Mouse (Mus musculus) forebrain, embryonic 15.5 days (tissue): ENCODE results near the gene Adamtsl2. TPM values are rescaled to one million over a fixed set of nuclear protein-coding genes. Genes with fewer than 3 reads are reported as not detected.

Source experiments
- ATAC-seq: fragments of 200-750 bp; cut with Nextera tagmentation; replicated peaks from 2 replicates; pipeline ENCODE4 v1.8.0; 2017; ENCODE audit warnings: mild to moderate bottlenecking, moderate TSS enrichment, moderate library complexity
- H3K27ac ChIP-seq: fragments of 300-500 bp; sonication (generic); replicated peaks from 2 replicates; pipeline ENCODE4 v1.5.1; 2015; ENCODE audit warnings: mild to moderate bottlenecking, inconsistent platforms
- H3K27me3 ChIP-seq: fragments of 300-500 bp; sonication (generic); 2 replicates; pipeline ENCODE4 v1.6.1; 2015; ENCODE audit warnings: inconsistent platforms
- H3K36me3 ChIP-seq: fragments of 300-500 bp; sonication (generic); 2 replicates; pipeline ENCODE4 v1.6.1; 2015; ENCODE audit warnings: mild to moderate bottlenecking, inconsistent platforms
- H3K4me1 ChIP-seq: fragments of 300-500 bp; sonication (generic); 2 replicates; pipeline ENCODE4 v1.6.1; 2015; ENCODE audit warnings: inconsistent platforms
- H3K4me2 ChIP-seq: fragments of 300-500 bp; sonication (generic); replicated peaks from 2 replicates; pipeline ENCODE4 v1.6.1; 2015; ENCODE audit warnings: mild to moderate bottlenecking, inconsistent platforms
- H3K4me3 ChIP-seq: fragments of 300-500 bp; sonication (generic); 2 replicates; pipeline ENCODE4 v1.5.1; 2015; ENCODE audit warnings: mild to moderate bottlenecking, inconsistent platforms
- H3K9ac ChIP-seq: fragments of 300-500 bp; sonication (generic); replicated peaks from 2 replicates; pipeline ENCODE4 v1.6.1; 2015; ENCODE audit warnings: mild to moderate bottlenecking, inconsistent platforms
- H3K9me3 ChIP-seq: fragments of 300-500 bp; sonication (generic); 2 replicates; pipeline ENCODE4 v1.6.1; 2016; ENCODE audit warnings: inconsistent platforms
- WGBS: fragments of 180-500 bp; shearing (Covaris S2); methylation state at CpG from one replicate; pipeline ENCODE4 v1.1.7; 2015; ENCODE audit warnings: mixed read lengths; 5-methylcytosine and 5-hydroxymethylcytosine counted together
- polyA plus RNA-seq: library from polyadenylated mRNA; unstranded; fragments of >200 nt; fragmentation: Nextera tagmentation; extraction: Ambion mirVana; gene quantifications from 2 replicates; pipeline ENCODE4 v1.2.1, GENCODE M21; 2015

Gene Adamtsl2
- polyA plus RNA-seq, 1 experiment from 2014 or later, result 6.8 TPM

GRCm38 (mm10) chr2:27097241-27097656 is 18.1 kb downstream of the Adamtsl2 start:
- Histone ChIP-seq H3K9me3 (no peaks in the 10 kb centered on the region), H3K4me1 (peaks cover 8% of the 10 kb centered on the region), H3K4me2 (no peak overlapping the region), H3K9ac (no peak overlapping the region), H3K27me3 (no peaks in the 10 kb centered on the region), H3K36me3 (no peaks in the 10 kb centered on the region), H3K27ac (no peak overlapping the region), H3K4me3 (no peak overlapping the region)
- ATAC-seq, result no peak
- WGBS, result 70% methylated on average over 6 of the region's 6 CpGs

- no peaks in the 10 kb centered on the region for H3K9me3 ChIP-seq
- H3K4me1 ChIP-seq, result peaks cover 8% of the 10 kb centered on the region
- no peaks in the 10 kb centered on the region for H3K36me3 ChIP-seq
- H3K9ac ChIP-seq, result no peak overlapping the region
- no peak overlapping the region for H3K4me2 ChIP-seq
- H3K27me3 ChIP-seq, result no peaks in the 10 kb centered on the region
- ATAC-seq, result peak; percentile 46; the same call in 1 of the 2 replicates
- no peak overlapping the region for H3K27ac ChIP-seq
- WGBS, result 18% methylated on average over 6 of the region's 6 CpGs
- no peak overlapping the region for H3K4me3 ChIP-seq
Observed at GRCm38 (mm10) chr2:27097776-27098175, 18.6 kb downstream of the Adamtsl2 start.

DNA sequence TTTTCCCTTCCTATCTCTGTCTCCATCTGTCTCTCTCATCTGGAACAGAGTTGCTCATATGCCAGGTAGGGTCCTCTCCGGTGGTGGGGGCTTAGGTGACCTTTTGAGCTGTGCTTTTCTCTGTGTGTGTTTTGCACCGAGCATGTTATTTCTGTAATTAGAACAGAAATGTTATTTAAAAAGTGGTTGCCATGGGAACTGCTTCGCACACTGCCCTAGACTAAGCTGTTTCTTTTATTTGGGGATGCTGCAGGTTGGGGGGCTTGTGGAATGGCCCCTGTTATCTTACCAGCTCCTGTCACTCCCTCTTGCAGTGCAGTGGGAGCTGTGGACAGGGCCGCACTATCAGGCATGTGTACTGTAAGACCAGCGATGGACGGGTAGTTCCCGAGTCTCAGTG is 24.4 kb downstream of the Adamtsl2 start:
- Histone ChIP-seq H3K27me3 (no peaks in the 10 kb centered on the region), H3K4me3 (no peak overlapping the region), H3K9ac (no peak overlapping the region), H3K9me3 (no peaks in the 10 kb centered on the region), H3K4me2 (no peak overlapping the region; the same call in 1 of the 2 replicates), H3K27ac (no peak overlapping the region; the same call in 1 of the 2 replicates), H3K36me3 (no peaks in the 10 kb centered on the region), H3K4me1 (peaks cover 14% of the 10 kb centered on the region)
- 52% methylated on average over 7 of the region's 7 CpGs for WGBS
- no peak; the same call in 1 of the 2 replicates for ATAC-seq

DNA sequence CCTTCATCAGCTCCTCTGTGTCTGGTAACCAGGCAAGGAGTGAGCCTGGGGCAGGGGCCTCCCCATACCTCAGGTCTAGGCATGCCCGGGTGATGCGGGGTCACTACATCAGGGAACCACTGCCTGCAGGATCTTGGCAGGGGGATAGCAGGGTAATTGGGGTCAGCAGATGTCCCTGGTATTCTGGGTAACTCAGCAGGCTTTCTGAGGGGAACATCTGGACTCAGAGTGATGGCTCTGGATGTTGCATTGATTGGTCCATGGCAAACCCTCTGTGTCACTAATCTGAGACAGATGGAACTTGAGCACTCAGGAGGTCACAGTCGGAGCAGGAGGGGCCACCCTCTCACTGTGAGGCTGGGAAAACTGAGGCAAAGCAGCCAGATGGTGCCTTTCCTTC is 27.6 kb downstream of the Adamtsl2 start:
- Histone ChIP-seq H3K36me3 (no peaks in the 10 kb centered on the region), H3K9me3 (no peaks in the 10 kb centered on the region), H3K27me3 (no peaks in the 10 kb centered on the region), H3K4me3 (no peak overlapping the region), H3K4me2 (no peak overlapping the region), H3K4me1 (peaks cover 14% of the 10 kb centered on the region), H3K27ac (no peak overlapping the region), H3K9ac (no peak overlapping the region)
- 73% methylated on average over 3 of the region's 3 CpGs for WGBS
- ATAC-seq, result no peak

- no peaks in the 10 kb centered on the region for H3K36me3 ChIP-seq
- H3K4me2 ChIP-seq, result no peak overlapping the region
- no peaks in the 10 kb centered on the region for H3K27me3 ChIP-seq
- H3K9ac ChIP-seq, result no peak overlapping the region
- peaks cover 11% of the 10 kb centered on the region for H3K4me1 ChIP-seq
- WGBS, result 65% methylated on average over 2 of the region's 2 CpGs
- no peaks in the 10 kb centered on the region for H3K9me3 ChIP-seq
- no peak overlapping the region for H3K4me3 ChIP-seq
- no peak overlapping the region for H3K27ac ChIP-seq
- no peak for ATAC-seq
Observed at GRCm38 (mm10) chr2:27108144-27108543, 29.0 kb downstream of the Adamtsl2 start.

GRCm38 (mm10) chr2:27109052-27109451 is 29.9 kb downstream of the Adamtsl2 start:
- Histone ChIP-seq H3K4me1 (peaks cover 2% of the 10 kb centered on the region), H3K4me3 (no peak overlapping the region), H3K27me3 (no peaks in the 10 kb centered on the region), H3K36me3 (no peaks in the 10 kb centered on the region), H3K9me3 (no peaks in the 10 kb centered on the region), H3K4me2 (no peak overlapping the region), H3K9ac (no peak overlapping the region), H3K27ac (no peak overlapping the region)
- WGBS, result 61% methylated on average over 5 of the region's 5 CpGs
- ATAC-seq, result no peak

- no peak overlapping the region for H3K4me3 ChIP-seq
- no peaks in the 10 kb centered on the region for H3K36me3 ChIP-seq
- ATAC-seq, result no peak
- H3K9ac ChIP-seq, result no peak overlapping the region
- no peaks in the 10 kb centered on the region for H3K9me3 ChIP-seq
- no peak overlapping the region for H3K4me2 ChIP-seq
- H3K27ac ChIP-seq, result no peak overlapping the region
- H3K4me1 ChIP-seq, result no peaks in the 10 kb centered on the region
- no peaks in the 10 kb centered on the region for H3K27me3 ChIP-seq
- 82% methylated on average over 20 of the region's 20 CpGs for WGBS
Observed at GRCm38 (mm10) chr2:27112585-27112984, 33.4 kb downstream of the Adamtsl2 start.

DNA sequence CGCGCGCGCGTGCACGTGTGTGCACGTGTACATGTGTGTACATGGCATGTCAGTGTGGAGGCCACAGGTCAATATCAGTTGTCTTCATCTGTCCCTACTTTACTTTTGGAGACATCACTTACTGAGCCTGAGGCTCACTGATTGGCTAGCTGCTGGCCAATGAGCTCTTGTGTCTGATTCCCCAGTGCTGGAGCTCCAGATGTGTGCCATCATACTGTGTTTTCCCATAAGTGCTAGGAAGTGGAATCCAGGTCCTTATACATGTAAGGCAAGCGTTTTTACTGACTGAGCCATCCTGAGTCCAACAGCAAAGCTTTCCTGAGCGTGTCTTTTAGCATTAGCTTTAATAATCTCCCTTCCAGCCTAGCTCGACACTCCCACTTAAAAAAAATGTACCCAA is 35.0 kb downstream of the Adamtsl2 start:
- WGBS, result 91% methylated on average over 10 of the region's 10 CpGs
- ATAC-seq, result no peak
- Histone ChIP-seq H3K27me3 (no peaks in the 10 kb centered on the region), H3K27ac (no peak overlapping the region), H3K4me1 (no peaks in the 10 kb centered on the region), H3K9ac (no peak overlapping the region), H3K4me2 (no peak overlapping the region), H3K36me3 (no peaks in the 10 kb centered on the region), H3K4me3 (no peak overlapping the region), H3K9me3 (no peaks in the 10 kb centered on the region)

GRCm38 (mm10) chr2:27118452-27118851 is 39.3 kb downstream of the Adamtsl2 start:
- H3K9me3 ChIP-seq, result no peaks in the 10 kb centered on the region
- H3K36me3 ChIP-seq, result no peaks in the 10 kb centered on the region
- ATAC-seq, result no peak
- no peak overlapping the region for H3K4me2 ChIP-seq
- H3K27ac ChIP-seq, result no peak overlapping the region
- H3K9ac ChIP-seq, result no peak overlapping the region
- 60% methylated on average over 4 of the region's 4 CpGs for WGBS
- H3K27me3 ChIP-seq, result no peaks in the 10 kb centered on the region
- H3K4me3 ChIP-seq, result no peak overlapping the region
- H3K4me1 ChIP-seq, result peaks cover 28% of the 10 kb centered on the region

- 84% methylated on average over 2 of the region's 2 CpGs for WGBS
- H3K27me3 ChIP-seq, result no peaks in the 10 kb centered on the region; the same call in 1 of the 2 replicates
- no peak overlapping the region for H3K9ac ChIP-seq
- H3K27ac ChIP-seq, result no peak overlapping the region
- no peak overlapping the region for H3K4me3 ChIP-seq
- ATAC-seq, result no peak
- no peak overlapping the region for H3K4me2 ChIP-seq
- no peaks in the 10 kb centered on the region for H3K36me3 ChIP-seq
- H3K9me3 ChIP-seq, result no peaks in the 10 kb centered on the region
- H3K4me1 ChIP-seq, result peaks cover 28% of the 10 kb centered on the region
Observed at GRCm38 (mm10) chr2:27119766-27120165, 40.6 kb downstream of the Adamtsl2 start.

- 0 out of 2 replicates have a peak overlapping the region, but pooled peaks have one; percentile 32 for H3K27ac ChIP-seq
- no peak overlapping the region for H3K9ac ChIP-seq
- WGBS, result 45% methylated on average over 8 of the region's 8 CpGs
- H3K36me3 ChIP-seq, result no peaks in the 10 kb centered on the region
- H3K4me3 ChIP-seq, result no peak overlapping the region
- H3K4me1 ChIP-seq, result peaks cover 28% of the 10 kb centered on the region
- H3K9me3 ChIP-seq, result no peaks in the 10 kb centered on the region
- no peak overlapping the region for H3K4me2 ChIP-seq
- no peak for ATAC-seq
- no peaks in the 10 kb centered on the region; the same call in 1 of the 2 replicates for H3K27me3 ChIP-seq
Observed at GRCm38 (mm10) chr2:27120241-27120641, 41.1 kb downstream of the Adamtsl2 start.

DNA sequence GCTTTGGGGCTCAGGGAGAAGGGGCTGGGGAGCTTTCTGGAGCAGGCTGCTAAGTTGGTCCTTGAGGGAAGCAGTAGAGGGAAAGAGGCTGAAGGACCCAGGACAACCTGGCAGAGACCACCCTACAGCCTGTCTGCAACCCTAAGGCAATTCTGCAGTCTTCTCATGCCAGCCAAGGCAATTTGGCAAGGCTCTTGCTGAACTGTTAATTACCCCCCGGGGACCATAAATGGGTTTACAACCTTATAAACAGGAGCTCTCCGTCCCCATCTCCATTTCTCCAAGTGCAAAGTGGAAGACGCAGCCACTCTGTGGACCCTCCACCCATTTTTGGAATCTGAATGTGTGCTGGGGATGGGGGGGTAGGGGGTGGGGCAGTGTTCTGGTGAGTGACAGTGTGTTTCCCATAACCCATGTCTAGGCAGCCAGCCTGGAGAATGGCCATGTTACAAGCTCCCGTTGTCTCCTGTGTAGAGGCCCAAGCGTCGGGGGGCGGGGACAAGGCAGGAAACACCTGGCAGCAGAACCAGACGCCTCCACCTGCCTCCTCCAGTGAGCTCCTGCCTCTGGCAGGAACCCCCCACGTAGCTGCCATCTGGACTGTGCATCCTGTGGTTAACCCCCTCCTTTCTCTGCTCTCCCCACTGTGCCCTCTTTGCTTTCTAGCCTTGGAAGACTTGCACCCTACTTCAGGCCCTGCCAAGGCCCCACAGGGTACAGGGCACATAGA is 42.6 kb downstream of the Adamtsl2 start:
- Histone ChIP-seq H3K9me3 (no peaks in the 10 kb centered on the region), H3K27ac (0 out of 2 replicates have a peak overlapping the region, but pooled peaks have one; percentile 19), H3K4me3 (no peak overlapping the region), H3K4me2 (no peak overlapping the region), H3K4me1 (peaks cover 28% of the 10 kb centered on the region), H3K27me3 (no peaks in the 10 kb centered on the region; the same call in 1 of the 2 replicates), H3K36me3 (no peaks in the 10 kb centered on the region), H3K9ac (no peak overlapping the region)
- ATAC-seq, result peak; percentile 23; the same call in 1 of the 2 replicates
- WGBS, result 20% methylated on average over 9 of the region's 9 CpGs

- WGBS, result 38% methylated on average over 9 of the region's 9 CpGs
- peaks cover 28% of the 10 kb centered on the region for H3K4me1 ChIP-seq
- ATAC-seq, result no peak
- H3K27ac ChIP-seq, result no peak overlapping the region
- H3K36me3 ChIP-seq, result no peaks in the 10 kb centered on the region
- H3K9ac ChIP-seq, result no peak overlapping the region
- no peaks in the 10 kb centered on the region for H3K9me3 ChIP-seq
- no peak overlapping the region for H3K4me2 ChIP-seq
- H3K4me3 ChIP-seq, result no peak overlapping the region
- no peaks in the 10 kb centered on the region; the same call in 1 of the 2 replicates for H3K27me3 ChIP-seq
Observed at GRCm38 (mm10) chr2:27122578-27122977, 43.4 kb downstream of the Adamtsl2 start.
